Mouse (Mus musculus): ENCODE data around the gene Filip1. TPM values are rescaled to one million over a fixed set of nuclear protein-coding genes. Genes with fewer than 3 reads are reported as not detected.

The Filip1 gene
- polyA plus RNA-seq, 1 experiment from 2014 or later, result 1.5 TPM

DNA sequence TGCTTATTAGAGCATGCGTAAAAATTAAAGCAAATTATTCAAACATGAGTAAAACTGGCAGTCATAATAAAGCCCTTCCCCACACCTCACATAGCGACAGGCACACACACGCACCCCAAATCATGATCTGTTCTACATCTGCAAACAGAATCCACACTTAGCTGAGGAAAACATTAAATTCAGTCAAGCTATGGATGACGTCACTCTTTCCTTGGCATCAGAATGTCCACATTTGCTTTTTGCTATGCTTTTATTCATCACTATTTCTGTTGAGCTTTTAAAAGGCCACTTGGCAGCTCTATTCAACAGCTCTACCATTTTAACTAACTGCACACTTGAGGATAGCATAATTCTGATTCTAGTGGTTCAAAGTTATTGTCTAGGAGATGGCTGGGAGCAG lies 198.1 kb downstream of the Filip1 start:
- no peak for DNase-seq (ENCODE audit: low spot score)
- no peaks in the 10 kb centered on the region for H3K36me3 ChIP-seq (ENCODE audit: control insufficient read depth, insufficient read depth, low read length)
- H3K9ac ChIP-seq (ENCODE audit: low read length), result no peak overlapping the region
- H3K4me1 ChIP-seq (ENCODE audit: control insufficient read depth, insufficient read depth, low read length), result no peaks in the 10 kb centered on the region
- no peak for ATAC-seq (ENCODE audit: insufficient number of reproducible peaks, low FRiP score, low TSS enrichment, low read depth)
- no peak overlapping the region for H3K27ac ChIP-seq (replicated peaks; ENCODE audit: low read depth, low read length)
- H3K4me3 ChIP-seq (ENCODE audit: low read depth, low read length), result no peak overlapping the region
- no peak overlapping the region for H3K4me2 ChIP-seq (ENCODE audit: low read depth, severe bottlenecking)
- WGBS, result 75% methylated on average over 4 of the region's 4 CpGs
- H3K9me3 ChIP-seq (ENCODE audit: control insufficient read depth, low read length), result no peaks in the 10 kb centered on the region
- no peaks in the 10 kb centered on the region for H3K27me3 ChIP-seq (ENCODE audit: control insufficient read depth, insufficient read depth, low read length)

DNA sequence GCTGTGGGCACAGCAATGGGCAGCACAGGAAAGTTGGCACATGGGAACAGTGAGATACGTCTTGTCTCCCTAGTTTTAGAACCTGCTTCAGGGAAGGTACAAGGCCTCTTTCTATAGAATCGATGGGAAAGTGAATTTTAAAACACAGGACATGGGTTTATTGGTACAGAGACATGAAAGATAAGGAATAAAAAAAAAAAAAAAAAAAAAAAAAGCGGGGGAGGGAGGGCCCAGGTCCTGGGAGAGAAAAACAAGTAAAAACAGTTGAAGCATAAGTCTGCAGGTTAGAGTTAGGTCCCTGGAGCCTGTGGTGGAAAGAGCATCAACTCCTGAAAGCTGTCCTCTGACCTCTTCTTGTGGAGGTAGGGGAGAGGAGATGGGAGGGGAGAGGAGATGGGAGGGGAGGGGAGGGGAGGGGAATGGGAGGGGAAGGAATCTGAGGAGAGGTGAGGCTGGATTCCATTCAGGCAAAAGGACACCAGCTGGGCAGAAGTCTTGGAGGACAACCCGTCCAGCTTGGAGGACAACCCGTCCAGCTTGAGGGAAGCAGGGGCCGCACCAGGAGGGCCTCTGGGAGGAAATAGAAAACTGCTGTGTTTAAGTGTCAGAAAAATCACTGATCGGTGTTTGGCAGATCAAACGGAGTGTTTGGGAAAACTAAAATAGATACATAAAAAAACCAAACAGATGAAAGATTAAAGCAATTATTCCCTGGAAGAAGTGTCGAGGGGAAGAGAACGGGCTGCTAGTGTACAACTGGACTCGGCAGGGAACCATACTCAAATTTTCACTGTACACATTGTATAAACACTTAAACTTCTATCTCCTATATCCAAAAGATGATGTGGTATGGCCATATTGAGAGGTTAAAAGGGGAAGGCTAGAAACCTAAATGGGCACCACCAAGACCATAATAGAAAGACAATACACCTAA lies 201.4 kb downstream of the Filip1 start:
- Histone ChIP-seq H3K27me3 (ENCODE audit: control insufficient read depth, insufficient read depth, low read length) (no peaks in the 10 kb centered on the region), H3K4me3 (ENCODE audit: low read depth, low read length) (no peak overlapping the region), H3K36me3 (ENCODE audit: control insufficient read depth, insufficient read depth, low read length) (no peaks in the 10 kb centered on the region), H3K4me2 (ENCODE audit: low read depth, severe bottlenecking) (no peak overlapping the region), H3K9ac (ENCODE audit: low read length) (no peak overlapping the region), H3K4me1 (ENCODE audit: control insufficient read depth, insufficient read depth, low read length) (no peaks in the 10 kb centered on the region), H3K9me3 (ENCODE audit: control insufficient read depth, low read length) (no peaks in the 10 kb centered on the region), H3K27ac (replicated peaks; ENCODE audit: low read depth, low read length) (no peak overlapping the region)
- WGBS, result 46% methylated on average over 10 of the region's 11 CpGs
- ATAC-seq (ENCODE audit: insufficient number of reproducible peaks, low FRiP score, low TSS enrichment, low read depth), result no peak
- no peak for DNase-seq (ENCODE audit: low spot score)

GRCm38 (mm10) chr9:79810534-79810933 lies 202.1 kb downstream of the Filip1 start:
- no peaks in the 10 kb centered on the region for H3K36me3 ChIP-seq (ENCODE audit: control insufficient read depth, insufficient read depth, low read length)
- no peaks in the 10 kb centered on the region for H3K27me3 ChIP-seq (ENCODE audit: control insufficient read depth, insufficient read depth, low read length)
- H3K9me3 ChIP-seq (ENCODE audit: control insufficient read depth, low read length), result no peaks in the 10 kb centered on the region
- DNase-seq (ENCODE audit: low spot score) (no peak), ATAC-seq (ENCODE audit: insufficient number of reproducible peaks, low FRiP score, low TSS enrichment, low read depth) (no peak)
- no peak overlapping the region for H3K4me3 ChIP-seq (ENCODE audit: low read depth, low read length)
- no peak overlapping the region for H3K4me2 ChIP-seq (ENCODE audit: low read depth, severe bottlenecking)
- no peak overlapping the region for H3K9ac ChIP-seq (ENCODE audit: low read length)
- H3K27ac ChIP-seq (replicated peaks; ENCODE audit: low read depth, low read length), result no peak overlapping the region
- whole genome bisulfite sequencing, result 84% methylated on average over 3 of the region's 3 CpGs
- H3K4me1 ChIP-seq (ENCODE audit: control insufficient read depth, insufficient read depth, low read length), result no peaks in the 10 kb centered on the region

DNA sequence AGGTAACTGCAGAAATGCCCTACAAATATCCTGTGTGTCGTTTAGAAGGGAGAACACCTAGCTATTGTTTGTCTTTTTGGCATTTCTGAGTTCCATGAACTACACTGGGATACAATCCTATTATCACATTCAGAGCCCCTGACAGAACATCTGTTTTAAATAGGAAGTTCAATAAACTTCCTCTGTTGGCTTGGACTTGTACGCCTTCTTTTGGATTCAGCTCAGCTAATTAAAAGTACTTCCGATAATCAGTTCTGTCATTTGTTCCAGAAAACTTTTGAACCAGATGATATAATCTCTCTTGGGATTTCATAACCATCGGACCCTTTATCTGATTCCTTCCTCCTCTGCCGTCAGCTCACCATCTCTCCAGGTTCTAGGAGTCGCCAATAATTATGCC lies 203.2 kb downstream of the Filip1 start:
- no peak overlapping the region for H3K27ac ChIP-seq (replicated peaks; ENCODE audit: low read depth, low read length)
- no peak for DNase-seq (ENCODE audit: low spot score)
- H3K4me3 ChIP-seq (ENCODE audit: low read depth, low read length), result no peak overlapping the region
- no peak overlapping the region for H3K9ac ChIP-seq (ENCODE audit: low read length)
- 32% methylated on average over 6 of the region's 6 CpGs for WGBS
- ATAC-seq (ENCODE audit: insufficient number of reproducible peaks, low FRiP score, low TSS enrichment, low read depth), result no peak
- H3K27me3 ChIP-seq (ENCODE audit: control insufficient read depth, insufficient read depth, low read length), result no peaks in the 10 kb centered on the region
- H3K4me1 ChIP-seq (ENCODE audit: control insufficient read depth, insufficient read depth, low read length), result no peaks in the 10 kb centered on the region
- H3K36me3 ChIP-seq (ENCODE audit: control insufficient read depth, insufficient read depth, low read length), result no peaks in the 10 kb centered on the region
- H3K4me2 ChIP-seq (ENCODE audit: low read depth, severe bottlenecking), result no peak overlapping the region
- no peaks in the 10 kb centered on the region for H3K9me3 ChIP-seq (ENCODE audit: control insufficient read depth, low read length)

DNA sequence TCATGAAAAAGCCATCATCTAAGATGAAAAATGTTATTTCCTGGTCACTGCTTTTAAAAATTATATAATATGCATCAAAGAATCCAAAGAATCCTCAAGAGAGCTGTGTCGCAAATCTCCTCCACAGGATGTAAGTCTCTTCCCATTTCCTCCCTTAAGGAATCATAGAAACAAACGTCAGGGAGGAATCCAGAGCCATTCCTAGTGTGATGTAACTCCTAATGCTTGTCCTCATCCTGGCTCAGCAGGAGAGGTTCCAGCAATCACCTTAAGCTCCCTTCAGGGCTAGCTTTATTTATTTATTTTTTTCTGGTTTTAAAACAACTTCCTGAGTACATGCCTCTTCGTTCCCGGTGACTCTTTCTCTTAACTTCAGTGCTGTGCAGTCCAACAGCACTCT lies 205.5 kb downstream of the Filip1 start:
- no peak overlapping the region for H3K9ac ChIP-seq (ENCODE audit: low read length)
- no peak overlapping the region for H3K4me3 ChIP-seq (ENCODE audit: low read depth, low read length)
- DNase-seq (ENCODE audit: low spot score) (no peak), ATAC-seq (ENCODE audit: insufficient number of reproducible peaks, low FRiP score, low TSS enrichment, low read depth) (no peak)
- no peaks in the 10 kb centered on the region for H3K27me3 ChIP-seq (ENCODE audit: control insufficient read depth, insufficient read depth, low read length)
- no peaks in the 10 kb centered on the region for H3K36me3 ChIP-seq (ENCODE audit: control insufficient read depth, insufficient read depth, low read length)
- WGBS, result 63% methylated on average over 4 of the region's 4 CpGs
- no peaks in the 10 kb centered on the region for H3K4me1 ChIP-seq (ENCODE audit: control insufficient read depth, insufficient read depth, low read length)
- no peak overlapping the region for H3K27ac ChIP-seq (replicated peaks; ENCODE audit: low read depth, low read length)
- H3K9me3 ChIP-seq (ENCODE audit: control insufficient read depth, low read length), result no peaks in the 10 kb centered on the region
- no peak overlapping the region for H3K4me2 ChIP-seq (ENCODE audit: low read depth, severe bottlenecking)

- WGBS, result 41% methylated on average over 12 of the region's 12 CpGs
- H3K27ac ChIP-seq (replicated peaks; ENCODE audit: low read depth, low read length), result no peak overlapping the region
- H3K9me3 ChIP-seq (ENCODE audit: control insufficient read depth, low read length), result no peaks in the 10 kb centered on the region
- H3K4me2 ChIP-seq (ENCODE audit: low read depth, severe bottlenecking), result no peak overlapping the region
- H3K9ac ChIP-seq (ENCODE audit: low read length), result no peak overlapping the region
- H3K4me3 ChIP-seq (ENCODE audit: low read depth, low read length), result no peak overlapping the region
- ATAC-seq (ENCODE audit: insufficient number of reproducible peaks, low FRiP score, low TSS enrichment, low read depth), result no peak
- no peaks in the 10 kb centered on the region for H3K36me3 ChIP-seq (ENCODE audit: control insufficient read depth, insufficient read depth, low read length)
- H3K27me3 ChIP-seq (ENCODE audit: control insufficient read depth, insufficient read depth, low read length), result no peaks in the 10 kb centered on the region
- no peak for DNase-seq (ENCODE audit: low spot score)
- H3K4me1 ChIP-seq (ENCODE audit: control insufficient read depth, insufficient read depth, low read length), result no peaks in the 10 kb centered on the region
Measured at GRCm38 (mm10) chr9:79806317-79807075, 206.2 kb downstream of the Filip1 start.

GRCm38 (mm10) chr9:79805426-79805825 lies 207.2 kb downstream of the Filip1 start:
- Histone ChIP-seq H3K4me2 (ENCODE audit: low read depth, severe bottlenecking) (no peak overlapping the region), H3K4me1 (ENCODE audit: control insufficient read depth, insufficient read depth, low read length) (no peaks in the 10 kb centered on the region), H3K27ac (replicated peaks; ENCODE audit: low read depth, low read length) (no peak overlapping the region), H3K9me3 (ENCODE audit: control insufficient read depth, low read length) (no peaks in the 10 kb centered on the region), H3K36me3 (ENCODE audit: control insufficient read depth, insufficient read depth, low read length) (no peaks in the 10 kb centered on the region), H3K27me3 (ENCODE audit: control insufficient read depth, insufficient read depth, low read length) (no peaks in the 10 kb centered on the region), H3K4me3 (ENCODE audit: low read depth, low read length) (no peak overlapping the region), H3K9ac (ENCODE audit: low read length) (no peak overlapping the region)
- WGBS, result 88% methylated on average over 10 of the region's 10 CpGs
- DNase-seq (ENCODE audit: low spot score), result no peak
- no peak for ATAC-seq (ENCODE audit: insufficient number of reproducible peaks, low FRiP score, low TSS enrichment, low read depth)

DNA sequence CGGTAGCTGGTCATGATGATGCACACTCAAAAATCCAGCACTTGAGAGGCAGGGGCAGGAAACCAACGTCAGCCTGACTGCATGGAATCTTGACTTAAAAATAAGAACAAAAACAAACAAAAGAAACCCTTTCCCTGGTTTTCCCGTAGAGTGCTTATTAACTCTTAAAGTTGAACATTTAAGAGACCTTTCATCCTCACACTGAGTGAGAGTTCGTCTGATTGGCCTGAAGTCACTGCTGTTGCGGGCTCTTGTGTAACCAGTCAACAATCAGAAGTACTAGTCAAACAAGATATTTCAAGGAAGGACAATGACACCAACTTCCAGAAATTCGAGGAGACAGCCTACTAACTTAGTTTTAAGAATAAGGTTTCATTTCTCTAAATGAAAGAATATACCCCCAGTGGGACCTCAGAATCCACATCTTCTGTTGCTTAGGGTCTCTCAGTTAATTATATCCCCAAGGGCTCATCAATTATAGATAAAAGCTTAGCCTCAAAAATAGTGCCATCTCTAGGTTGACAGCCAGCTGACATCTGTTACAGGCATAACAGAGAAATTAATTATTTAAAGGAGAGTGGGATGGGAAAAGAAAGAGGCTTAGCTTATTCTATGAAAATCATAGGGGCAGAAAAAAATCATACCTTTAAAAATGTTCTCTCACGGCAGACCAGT lies 216.1 kb downstream of the Filip1 start:
- Histone ChIP-seq H3K4me1 (ENCODE audit: control insufficient read depth, insufficient read depth, low read length) (no peaks in the 10 kb centered on the region), H3K9ac (ENCODE audit: low read length) (no peak overlapping the region), H3K4me2 (ENCODE audit: low read depth, severe bottlenecking) (no peak overlapping the region), H3K36me3 (ENCODE audit: control insufficient read depth, insufficient read depth, low read length) (no peaks in the 10 kb centered on the region), H3K4me3 (ENCODE audit: low read depth, low read length) (no peak overlapping the region), H3K9me3 (ENCODE audit: control insufficient read depth, low read length) (no peaks in the 10 kb centered on the region), H3K27me3 (ENCODE audit: control insufficient read depth, insufficient read depth, low read length) (no peaks in the 10 kb centered on the region), H3K27ac (replicated peaks; ENCODE audit: low read depth, low read length) (no peak overlapping the region)
- ATAC-seq (ENCODE audit: insufficient number of reproducible peaks, low FRiP score, low TSS enrichment, low read depth) (no peak), DNase-seq (ENCODE audit: low spot score) (no peak)
- WGBS, result 79% methylated on average over 7 of the region's 7 CpGs
